Comparison of ENCODE assay signal across 8 mouse cellular contexts in the genomic region with DNA sequence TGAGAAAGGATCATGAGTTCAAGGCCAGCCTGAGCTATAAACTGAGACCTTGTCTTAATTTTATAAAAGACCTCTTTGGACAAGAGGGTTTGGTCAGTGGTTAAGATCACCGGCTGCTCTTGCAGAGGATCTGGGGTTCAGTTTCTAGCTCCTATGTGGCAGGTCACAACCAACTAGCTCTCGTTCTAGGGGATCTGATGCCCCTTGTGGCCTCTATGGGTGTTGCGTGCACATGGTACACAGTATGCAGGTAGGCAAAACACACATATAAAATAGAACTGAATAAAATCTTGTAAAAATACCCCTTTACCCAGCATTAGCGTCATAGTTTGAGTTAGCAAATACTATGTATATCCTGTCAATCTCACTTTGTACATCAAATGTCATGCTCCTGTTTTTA. TPM values are rescaled to one million over a fixed set of nuclear protein-coding genes. Genes with fewer than 3 reads are reported as not detected.
A peak's percentile ranks its signal among the peaks of the same experiment; 100 is the strongest.
DNase-seq lines count a peak whose midpoint lies in the region; ATAC-seq lines count a peak whose summit lies in the region.

No protein-coding gene starts in this region.

- ATAC-seq in granulocyte monocyte progenitor cell, adult 5-6 weeks (replicated peaks; ENCODE audit: poor library complexity, severe bottlenecking), result peak; percentile 57
- no peak for ATAC-seq in stomach, embryonic 14.5 days (ENCODE audit: insufficient number of reproducible peaks, insufficient read depth, low FRiP score, low read depth)

- peak overlapping the region; percentile 83 for H3K27ac ChIP-seq in stomach, embryonic 14.5 days (ENCODE audit: low read length)

- H3K4me2 ChIP-seq in stomach, embryonic 14.5 days (replicated peaks; ENCODE audit: low read depth, low read length), result no peak overlapping the region

- H3K27me3 ChIP-seq in stomach, embryonic 14.5 days (ENCODE audit: control insufficient read depth, insufficient read depth, low read length), result no peaks in the 10 kb centered on the region

- WGBS in stomach, embryonic 14.5 days, result 86% methylated on average over 4 of the region's 4 CpGs

- no peak overlapping the region for H3K9ac ChIP-seq in stomach, embryonic 14.5 days (replicated peaks; ENCODE audit: low read depth, low read length)

- no peaks in the 10 kb centered on the region for H3K36me3 ChIP-seq in stomach, embryonic 14.5 days (ENCODE audit: control insufficient read depth, insufficient read depth, low read length)

- peak; percentile 13 to 17 for DNase-seq in adrenal gland, postnatal 36 days
- no peak for DNase-seq in adrenal gland, postnatal 10 days
- DNase-seq in left cerebral cortex, postnatal 4 days, result peak; percentile 42
- no peak for DNase-seq in left cerebral cortex, postnatal 14 days (ENCODE audit: low spot score in 2 of 2)
- DNase-seq in right cerebral cortex, postnatal 4 days, result no peak
- no peak for DNase-seq in yolk sac, embryonic 10.5 days (ENCODE audit: low spot score)

- peaks cover 5% of the 10 kb centered on the region; the same call in 1 of the 2 replicates for H3K9me3 ChIP-seq in stomach, embryonic 14.5 days (ENCODE audit: control insufficient read depth, low read depth, low read length)

- H3K4me3 ChIP-seq in stomach, embryonic 14.5 days (ENCODE audit: low read depth, low read length), result no peak overlapping the region

- intact Hi-C loops in left cerebral cortex, postnatal 4 days (cut with DNase I), result no loop called here
- intact Hi-C loops in left cerebral cortex, postnatal 14 days (cut with DNase I), result loop anchor here (5.0 kb wide), 1 partner anchor 62 kb away; no protein-coding TSS in a partner anchor

- peaks cover 29% of the 10 kb centered on the region for H3K4me1 ChIP-seq in stomach, embryonic 14.5 days (ENCODE audit: control insufficient read depth, insufficient read depth, low read length)

RNA-seq across cellular contexts. Expression of a gene that starts 19.4 kb away (rescaled TPM):
- total RNA-seq in adrenal gland, postnatal 36 days (2021), result 1 to 10 TPM; 2.9 to 8.5 TPM
- total RNA-seq in adrenal gland, postnatal 10 days (2021), result 1 to 10 TPM; 6.8 to 7.3 TPM
- 1 to 10 TPM; 3.1 to 3.5 TPM for total RNA-seq in left cerebral cortex, postnatal 4 days (2021)
- total RNA-seq in left cerebral cortex, postnatal 14 days (2021), result 1 to 10 TPM; 1.2 to 1.8 TPM
- 1.0 and 2.1 TPM in 2 replicates for total RNA-seq in granulocyte monocyte progenitor cell, adult 5-6 weeks (2014; fragmentation: Nextera tagmentation)
- 1.6 and 2.4 TPM in 2 replicates for total RNA-seq in granulocyte monocyte progenitor cell, adult 5-6 weeks (2017)
- polyA plus RNA-seq in stomach, embryonic 14.5 days (2014; fragmentation: Nextera tagmentation; extraction: Ambion mirVana), result 11.1 and 14.2 TPM in 2 replicates

Comparison
In these comparisons a context has a peak if more than half of its experiments do, and no peak if none do; other contexts are left out.
1. DNase-seq: peak in adrenal gland, postnatal 36 days (2 of 2) and left cerebral cortex, postnatal 4 days (single experiment); none in adrenal gland, postnatal 10 days (single experiment), left cerebral cortex, postnatal 14 days (0 of 2), right cerebral cortex, postnatal 4 days (single experiment) and yolk sac, embryonic 10.5 days (single experiment).